Comparison of ENCODE assay signal across 11 mouse cellular contexts in the genomic region with DNA sequence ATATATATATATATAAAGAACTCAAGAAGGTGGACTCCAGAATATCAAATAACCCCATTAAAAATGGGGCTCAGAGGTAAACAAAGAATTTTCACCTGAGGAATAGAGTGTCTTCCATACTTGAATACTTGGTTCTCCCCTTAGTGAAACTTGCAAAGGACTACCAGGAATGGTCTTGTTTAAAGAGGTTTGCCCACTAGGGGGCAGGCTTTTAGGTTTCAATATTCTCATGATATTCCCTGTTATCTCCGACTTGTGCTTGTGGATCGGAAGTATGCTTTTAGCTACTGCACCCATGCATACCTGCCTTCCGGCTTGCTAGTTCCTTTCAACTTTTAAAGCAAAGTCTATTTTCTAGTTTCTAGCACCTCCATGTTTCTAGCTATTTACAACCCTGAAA.
A peak's percentile ranks its signal among the peaks of the same experiment; 100 is the strongest.
DNase-seq lines count a peak whose midpoint lies in the region; TF ChIP-seq lines count a peak whose summit lies in the region.
"Had no signal": no experiment of that assay in that cellular context is flagged by ENCODE, and none has a peak within 500 bp of the region (broad histone marks: within the 10 kb centered on the region; RNA-seq: fewer than 3 reads in every experiment).

No protein-coding gene starts in this region.

- peak; percentile 61 for TF ChIP-seq CTCF in layer of hippocampus, adult 2 months (conservative IDR thresholded peaks at IDR 0.05)

- no peak overlapping the region for H3K4me3 ChIP-seq in layer of hippocampus, adult 2 months
- H3K4me3 ChIP-seq: embryonic facial prominence, embryonic 15.5 days; liver, embryonic 15.5 days had no signal

- H3K27ac ChIP-seq in layer of hippocampus, adult 2 months: no peak overlapping the region
- H3K27ac ChIP-seq: embryonic facial prominence, embryonic 15.5 days; liver, embryonic 15.5 days had no signal

- DNase-seq in adrenal gland, adult (ENCODE audit: inconsistent age in 2 of 2, low spot score in 1 of 2): peak; percentile 21 to 74
- DNase-seq in adrenal gland, adult 8-10 months: no peak
- no peak for DNase-seq in layer of hippocampus, adult 2 months (ENCODE audit: low spot score in 2 of 2)
- no peak for DNase-seq in layer of hippocampus, postnatal 14 days (ENCODE audit: low spot score in 2 of 2)
- peak; percentile 1 for DNase-seq in 416B (ENCODE audit: low read depth)
- DNase-seq in c-Kit-positive CD71-positive TER-119-positive erythroid progenitor cells, embryonic 14.5 days (ENCODE audit: low spot score): peak; percentile 10
- no peak for DNase-seq in spleen, postnatal 4 days (ENCODE audit: low spot score in 2 of 2)
- DNase-seq in urinary bladder, postnatal 4 days (ENCODE audit: low spot score in 2 of 2): no peak
- DNase-seq: heart, postnatal 14 days had no signal

Comparison
In these comparisons a context has a peak if more than half of its experiments do, and no peak if none do; other contexts are left out.
1. DNase-seq: peak in adrenal gland, adult (2 of 2), 416B (single experiment) and c-Kit-positive CD71-positive TER-119-positive erythroid progenitor cells, embryonic 14.5 days (single experiment); none in adrenal gland, adult 8-10 months (single experiment), layer of hippocampus, adult 2 months (0 of 2), layer of hippocampus, postnatal 14 days (0 of 2), spleen, postnatal 4 days (0 of 2) and urinary bladder, postnatal 4 days (0 of 2).